Mouse (Mus musculus) frontal cortex, postnatal 25 days (tissue): ENCODE results near the gene Ddx42.

ENCODE experiments used
- DNase-seq, 2 experiments: peaks; one replicate each; pipeline ENCODE4 v3.0.0; 2022; ENCODE audit warnings: low spot score in 2 of 2

The Ddx42 gene

DNA sequence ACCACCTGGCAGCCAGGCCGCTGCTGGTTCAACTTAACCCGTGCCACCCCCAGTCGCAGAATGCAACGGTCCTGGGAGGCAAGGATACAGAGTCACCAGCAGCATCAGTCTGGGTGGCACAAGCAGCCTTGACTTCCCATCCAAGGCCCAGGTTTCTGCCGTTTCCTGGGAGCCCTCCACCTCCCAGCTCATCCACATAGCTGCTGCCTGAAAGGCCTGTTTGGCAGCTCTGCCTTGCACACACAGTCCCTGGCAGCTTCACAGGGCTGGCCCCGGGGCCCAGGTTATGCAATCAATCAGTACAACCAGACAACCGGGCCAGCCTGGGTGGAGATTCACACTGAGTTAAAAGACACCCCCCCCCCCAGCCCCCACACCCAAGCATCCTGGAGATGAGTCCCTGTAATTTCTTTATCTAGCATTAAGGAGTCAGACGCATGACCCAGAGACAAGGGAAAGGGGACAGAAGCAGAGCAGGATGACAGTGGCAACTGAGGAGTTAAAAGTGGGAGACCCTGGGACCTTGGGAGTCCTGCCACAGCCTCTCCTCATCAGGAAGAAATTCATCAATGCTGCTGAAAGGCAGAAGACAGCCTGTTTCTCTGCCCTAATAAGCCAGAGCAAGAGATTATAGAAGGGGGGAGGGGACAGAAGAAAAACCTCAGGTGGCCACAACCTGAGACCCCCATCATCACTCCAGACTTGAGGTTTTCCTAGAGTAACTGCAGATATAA lies 51.8 kb downstream of the Ddx42 start:
- no peak for DNase-seq

DNA sequence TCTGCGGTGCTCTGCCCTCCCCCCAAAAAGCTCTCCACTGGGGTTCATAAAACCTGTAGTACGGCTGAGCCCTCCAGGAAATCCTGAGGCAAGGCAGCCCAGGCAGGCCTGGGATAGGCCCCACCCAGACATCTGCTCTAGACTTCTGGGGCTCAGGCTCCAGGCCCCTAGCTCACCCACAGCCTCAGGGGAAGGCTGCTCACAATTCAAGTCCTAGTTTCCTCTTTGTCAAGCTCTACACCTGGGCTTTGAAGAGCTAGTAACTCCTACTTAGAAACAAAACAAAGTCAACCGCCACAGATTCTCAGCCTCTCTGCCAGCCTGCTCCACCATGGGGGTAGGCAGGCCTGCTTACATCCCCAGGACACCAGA lies 52.3 kb downstream of the Ddx42 start:
- DNase-seq: no peak

DNA sequence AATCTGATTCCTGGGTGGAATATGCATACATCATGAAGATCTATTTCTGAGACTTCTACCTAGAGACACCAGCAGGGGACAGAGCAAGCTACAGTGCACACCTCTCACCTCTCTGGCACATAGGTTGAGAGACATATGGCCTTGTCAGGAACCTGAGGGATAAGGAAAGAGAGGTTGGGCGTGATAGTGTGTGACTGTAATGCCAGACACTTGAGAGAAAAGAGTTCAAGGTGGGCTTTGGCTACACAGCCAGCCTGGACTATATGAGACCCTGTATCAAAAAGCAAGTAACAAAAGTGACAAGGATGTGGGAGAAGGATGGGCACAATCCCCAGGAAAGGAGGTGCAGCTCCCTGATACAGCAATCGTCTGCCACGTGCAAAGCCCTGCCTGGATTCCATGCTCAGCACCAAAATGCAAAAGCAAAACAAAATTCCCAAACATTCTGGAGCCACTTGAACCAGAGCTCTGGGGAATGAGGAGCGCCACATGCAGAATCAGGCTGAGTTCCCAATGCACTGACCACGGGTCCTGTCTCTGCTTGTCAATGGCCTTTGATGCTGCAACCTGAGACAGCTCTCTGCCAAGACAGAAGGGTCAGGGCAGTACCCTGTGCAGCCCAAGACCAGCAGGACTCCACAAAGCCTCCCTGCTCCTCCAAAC lies 54.5 kb downstream of the Ddx42 start:
- DNase-seq: no peak

DNA sequence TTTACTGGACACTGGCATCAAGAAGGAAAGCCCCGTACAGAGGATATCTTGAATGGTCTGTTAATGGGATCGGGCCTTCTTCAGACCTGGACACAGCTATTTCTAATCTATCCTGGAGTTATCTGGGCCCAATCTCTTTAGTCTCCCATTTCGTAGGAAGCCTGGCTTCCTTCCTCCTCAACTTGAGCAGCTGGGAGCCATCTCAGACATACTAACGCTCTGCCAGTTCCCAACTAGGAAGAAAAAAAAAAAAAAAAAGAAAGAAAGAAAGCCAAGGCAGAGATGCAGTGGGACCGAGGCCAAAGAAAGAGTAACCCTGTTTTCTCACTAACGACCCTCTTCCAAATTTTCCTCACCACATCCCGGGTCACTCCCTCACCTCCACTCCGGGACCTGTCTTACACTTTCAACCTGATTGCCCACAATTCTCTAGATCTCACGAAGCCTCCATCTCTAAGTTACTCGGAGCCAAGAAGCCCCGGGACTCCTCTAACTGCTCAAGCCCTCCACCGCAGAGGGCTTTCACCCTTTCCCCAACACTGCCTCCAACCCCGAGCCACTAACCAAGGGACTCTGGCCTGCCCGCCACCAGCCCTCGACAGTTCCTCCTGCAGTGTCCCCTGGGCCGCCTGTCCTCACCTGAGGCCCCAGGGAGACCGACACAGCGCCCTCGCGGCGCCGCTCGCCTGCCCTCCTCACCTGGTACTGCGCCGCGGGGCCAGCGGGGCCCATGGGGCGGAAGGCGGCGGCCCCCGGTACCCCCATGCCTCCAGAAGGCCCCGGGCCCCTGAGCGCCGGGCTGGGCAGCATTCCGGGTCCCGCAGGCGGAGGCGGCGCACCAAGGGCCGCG lies 55.3 kb downstream of the Ddx42 start:
- DNase-seq: no peak

DNA sequence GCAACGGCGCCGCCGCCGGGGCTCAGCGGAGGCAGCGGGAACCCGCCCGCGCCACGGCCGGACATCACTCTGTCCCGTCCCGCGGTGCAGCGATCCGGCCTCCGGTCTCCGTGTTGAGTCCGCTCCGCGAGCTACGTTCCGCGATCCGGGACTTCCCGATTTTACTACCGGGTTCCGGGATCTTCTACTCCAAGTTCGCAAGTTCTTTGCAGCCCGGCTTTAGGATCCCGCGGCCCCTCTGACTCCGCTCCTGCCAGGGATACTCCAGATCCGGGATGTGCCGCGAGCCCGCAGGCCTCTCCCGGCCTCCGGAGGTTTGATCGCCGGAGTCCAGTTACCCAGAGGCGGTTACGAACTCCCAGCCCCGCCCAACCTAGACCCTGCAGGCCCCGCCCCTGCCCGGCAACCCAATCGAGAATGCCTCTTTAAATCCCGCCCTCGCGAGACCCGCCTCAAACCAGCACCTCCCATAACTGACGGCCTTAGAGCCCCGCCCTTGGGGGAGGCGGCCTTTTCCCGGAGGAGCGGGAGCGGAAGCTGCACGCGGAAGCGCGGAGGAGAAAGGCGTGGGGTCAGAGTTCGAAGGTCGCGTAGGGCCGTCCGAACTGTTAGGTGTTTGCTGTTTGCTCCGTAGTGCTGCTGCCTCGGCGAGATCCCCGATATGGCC lies 56.1 kb downstream of the Ddx42 start, which contains the start of gene Smarcd2:
TSS of gene Smarcd2 (minus strand) at position 329 of the 667 bp plus-strand sequence.
- peak; percentile 95 to 98 for DNase-seq

DNA sequence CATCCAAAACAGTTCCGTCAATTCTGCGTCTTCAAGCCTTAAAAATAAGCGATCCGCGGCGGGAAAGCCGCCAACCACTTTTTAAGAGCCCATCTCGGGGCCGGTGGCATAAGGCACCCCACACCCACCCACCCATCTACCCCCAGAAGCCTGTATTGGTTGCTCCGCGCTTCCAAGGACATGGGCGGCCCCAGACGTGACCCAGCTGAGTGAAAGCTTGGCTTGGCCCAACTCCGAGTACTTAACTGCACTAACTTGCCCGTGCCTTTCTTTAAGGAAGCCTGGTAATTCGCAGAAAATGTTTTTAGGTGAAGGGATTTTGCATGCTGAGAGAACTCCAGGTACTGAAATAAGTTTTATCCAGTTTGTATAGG lies 56.6 kb downstream of the Ddx42 start:
- DNase-seq: no peak

DNA sequence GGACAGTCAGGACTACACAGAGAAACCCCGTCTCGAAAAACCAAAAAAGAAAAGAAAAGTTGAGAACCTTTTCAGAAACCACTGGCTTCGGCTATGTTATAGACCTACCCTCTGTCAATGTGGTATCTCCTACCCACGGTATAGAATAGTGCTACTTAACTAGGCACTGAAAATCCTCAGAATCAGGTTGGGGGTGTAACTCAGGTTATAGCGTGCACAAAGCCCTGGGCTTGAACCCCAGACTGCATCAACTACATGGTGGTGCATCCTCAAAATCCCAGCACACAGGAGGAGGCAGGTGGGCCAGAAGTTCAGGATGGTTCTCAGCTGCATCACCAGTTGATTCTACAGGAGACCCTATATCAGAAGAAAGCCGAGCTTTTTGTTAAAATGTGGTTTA lies 57.1 kb downstream of the Ddx42 start:
- DNase-seq: no peak

DNA sequence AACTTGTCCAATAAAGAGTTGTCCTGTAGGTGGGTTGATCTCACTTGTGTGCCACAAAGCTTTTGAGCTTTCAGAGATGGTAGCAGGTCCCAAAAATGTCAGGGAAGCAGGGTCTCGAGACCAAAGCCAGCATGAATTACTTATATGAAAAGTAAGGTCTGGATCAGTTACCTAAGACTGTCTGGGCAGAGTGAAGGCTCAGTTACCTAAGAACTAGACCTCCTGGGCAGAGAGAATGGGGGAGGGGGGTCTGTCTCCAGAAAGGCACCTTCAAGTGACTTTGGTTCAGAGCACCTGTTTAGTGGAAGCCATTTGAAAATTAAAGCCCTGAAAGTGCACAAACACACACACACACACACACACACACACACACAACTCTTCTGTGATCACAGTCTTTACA lies 57.6 kb downstream of the Ddx42 start:
- DNase-seq: no peak

DNA sequence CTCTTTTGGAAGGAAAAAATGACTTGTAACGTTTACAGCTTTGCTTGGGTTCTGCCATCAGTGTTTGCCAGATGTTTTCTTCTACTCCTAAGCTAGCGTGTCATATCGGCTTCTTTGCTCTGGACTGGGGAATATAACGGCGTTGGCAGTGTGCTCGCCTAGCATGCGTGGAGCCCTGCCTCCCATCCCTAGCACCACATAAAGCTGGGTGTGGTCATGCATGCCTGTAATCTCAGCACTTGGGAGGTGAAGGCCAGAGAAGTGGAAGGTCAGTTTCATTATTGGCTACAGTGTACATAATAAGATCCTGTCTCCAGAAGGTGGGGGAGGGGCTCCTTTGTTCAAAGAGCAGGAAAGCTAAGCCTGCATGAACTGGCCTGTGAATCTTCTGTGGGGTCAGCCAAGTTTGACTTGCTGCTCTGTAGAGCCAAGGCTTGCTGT lies 58.3 kb downstream of the Ddx42 start:
- no peak for DNase-seq

DNA sequence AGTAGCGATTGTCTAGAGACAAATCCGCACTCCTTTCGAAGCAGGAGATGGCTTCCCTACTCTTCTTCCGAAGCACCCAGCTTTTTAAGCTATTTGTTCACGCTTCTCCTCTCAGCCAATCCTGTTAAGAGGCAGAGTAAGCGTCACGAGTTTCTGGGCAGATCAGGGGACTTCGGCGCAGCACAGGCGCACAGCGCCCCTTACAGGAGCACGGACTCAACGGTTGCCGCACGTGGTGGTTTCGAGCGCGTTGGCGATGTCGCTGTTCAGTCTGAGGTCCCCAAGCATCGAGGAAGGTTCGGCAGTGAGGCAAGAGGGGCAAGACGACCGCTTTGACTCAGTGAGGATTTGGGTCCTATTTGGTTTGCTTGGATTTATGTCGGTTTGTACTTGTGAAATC lies 59.7 kb downstream of the Ddx42 start, which contains the start of gene Tcam1:
TSS of gene Tcam1 (plus strand) at position 219 of the 400 bp plus-strand sequence.
- peak; percentile 91 to 95 for DNase-seq

DNA sequence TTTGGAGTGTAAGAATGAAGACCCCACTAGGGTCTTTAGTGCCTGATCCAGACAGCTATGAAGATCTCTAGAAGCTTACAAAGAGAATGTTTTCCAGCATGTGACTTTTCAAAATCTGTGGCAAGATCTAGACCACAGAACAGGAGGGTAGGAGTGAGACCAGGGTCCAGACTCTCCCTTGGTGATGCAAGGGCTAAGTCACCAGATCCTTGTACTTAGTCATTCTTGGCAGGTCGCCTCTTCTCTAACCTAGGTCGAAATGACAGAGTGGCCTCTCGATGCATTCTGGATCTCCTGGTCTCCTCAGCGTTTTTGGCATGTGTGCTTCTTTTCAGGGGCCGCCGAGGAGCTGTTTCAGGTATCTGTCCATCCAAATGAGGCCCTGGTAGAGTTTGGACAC lies 65.7 kb downstream of the Ddx42 start:
- no peak for DNase-seq

DNA sequence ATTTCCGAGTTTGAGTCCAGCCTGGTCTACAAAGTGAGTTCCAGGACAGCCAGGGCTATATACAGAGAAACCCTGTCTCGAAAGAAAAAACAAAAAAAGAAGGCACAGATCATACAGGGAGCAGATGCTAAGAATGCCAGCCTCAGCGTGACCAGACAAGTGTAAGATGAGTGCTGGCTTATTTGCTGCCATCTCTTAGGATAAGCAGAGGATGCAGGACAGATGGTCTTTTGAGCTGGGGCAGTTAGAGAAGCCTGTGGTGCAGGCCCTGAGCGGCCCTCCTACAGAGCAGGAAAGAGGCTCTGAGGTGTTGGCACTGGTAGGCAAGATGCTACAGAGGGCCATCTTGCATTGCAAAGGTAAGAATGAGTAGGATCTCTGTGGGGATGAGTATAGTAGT lies 66.6 kb downstream of the Ddx42 start:
- no peak for DNase-seq

DNA sequence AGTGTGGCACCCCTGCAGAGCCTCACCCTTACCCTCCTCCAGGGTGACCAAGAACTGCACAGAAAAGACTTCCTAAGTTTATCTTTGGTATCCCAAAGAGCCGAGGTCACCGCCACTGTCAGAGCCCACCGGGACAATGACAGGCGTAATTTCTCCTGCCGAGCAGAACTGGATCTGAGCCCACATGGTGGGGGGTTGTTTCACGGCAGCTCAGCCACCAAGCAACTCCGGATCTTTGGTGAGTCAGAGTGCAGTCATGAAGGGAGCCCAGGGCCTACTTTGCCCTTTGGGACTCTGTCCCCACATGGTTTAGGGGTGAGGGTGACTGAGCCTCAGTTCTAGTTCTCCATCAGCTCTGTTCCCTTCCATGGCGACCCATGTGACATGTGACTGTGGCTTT lies 67.4 kb downstream of the Ddx42 start:
- no peak for DNase-seq

DNA sequence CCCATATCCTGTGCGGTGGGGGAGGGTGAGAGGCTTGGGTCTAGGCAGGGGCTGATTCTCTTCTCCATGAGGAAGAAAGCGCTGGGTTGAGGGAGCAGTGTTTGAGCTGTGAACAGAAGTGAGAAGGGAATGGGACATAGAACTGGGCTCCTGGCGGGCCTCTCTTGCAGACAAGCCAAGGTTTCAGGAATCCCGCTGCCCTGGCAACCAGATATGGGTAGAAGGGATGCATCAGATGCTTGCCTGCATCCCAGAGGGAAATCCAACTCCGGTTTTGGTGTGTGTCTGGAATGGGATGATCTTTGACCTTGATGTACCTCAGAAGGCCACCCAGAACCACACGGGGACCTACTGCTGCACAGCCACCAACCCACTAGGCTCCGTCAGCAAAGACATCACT lies 69.5 kb downstream of the Ddx42 start:
- no peak for DNase-seq

DNA sequence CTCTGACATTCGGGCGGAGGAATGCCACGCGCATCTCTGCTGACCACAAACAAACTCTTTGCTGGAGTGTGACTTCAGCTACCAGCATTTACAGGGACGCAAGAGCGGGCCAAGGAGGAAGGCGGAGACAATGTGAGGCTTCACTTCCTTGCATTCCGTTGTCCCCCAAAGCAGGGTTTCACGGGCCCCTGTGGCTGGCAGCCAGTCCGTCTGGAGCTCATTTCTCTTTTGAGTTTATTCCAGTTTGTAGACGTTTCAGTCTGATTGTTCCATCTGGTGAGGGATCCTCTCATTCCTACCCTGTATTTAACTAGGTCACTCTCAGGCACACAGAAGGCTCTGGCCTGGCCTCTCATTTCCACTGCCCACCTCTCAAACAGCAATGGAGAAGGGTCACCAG lies 70.3 kb downstream of the Ddx42 start:
- DNase-seq: no peak

DNA sequence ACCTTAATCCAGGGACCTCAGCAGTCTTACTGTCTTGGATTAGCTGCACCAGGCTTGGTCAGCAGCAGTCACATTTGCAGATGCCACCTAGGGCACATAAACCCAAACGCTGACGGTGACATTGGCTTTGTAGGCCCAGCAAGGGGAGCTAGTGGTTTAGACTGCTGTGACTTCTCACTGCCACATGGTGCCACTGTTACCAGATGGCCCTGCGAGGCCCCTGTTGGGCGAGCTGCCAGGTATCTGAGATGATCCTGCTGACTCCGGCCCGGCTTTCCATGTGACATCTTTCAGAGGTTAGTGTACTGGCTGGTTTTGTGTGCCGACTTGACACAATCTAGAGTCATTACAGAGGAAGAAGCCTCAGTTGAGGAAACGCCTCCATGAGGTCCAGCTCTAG lies 72.6 kb downstream of the Ddx42 start:
- no peak for DNase-seq

DNA sequence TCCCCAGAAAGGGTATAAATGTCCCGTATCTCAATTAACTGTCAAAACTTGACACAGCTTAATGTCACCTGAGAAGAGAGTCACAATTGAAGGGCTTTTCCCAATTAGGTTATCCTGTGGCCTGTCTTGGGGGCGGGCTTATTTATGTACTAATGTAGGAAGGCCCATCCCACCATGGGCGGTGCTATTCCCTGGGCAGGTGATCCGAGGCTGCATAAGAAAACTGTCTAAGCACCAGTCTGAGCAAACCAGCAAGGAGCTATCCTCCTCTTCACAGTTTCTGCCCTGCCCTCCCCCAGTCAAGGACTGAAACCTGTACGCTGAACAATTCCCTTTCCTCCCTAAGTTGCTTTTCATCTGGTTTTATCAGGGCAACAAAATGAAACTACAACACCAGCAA lies 73.7 kb downstream of the Ddx42 start:
- no peak for DNase-seq

DNA sequence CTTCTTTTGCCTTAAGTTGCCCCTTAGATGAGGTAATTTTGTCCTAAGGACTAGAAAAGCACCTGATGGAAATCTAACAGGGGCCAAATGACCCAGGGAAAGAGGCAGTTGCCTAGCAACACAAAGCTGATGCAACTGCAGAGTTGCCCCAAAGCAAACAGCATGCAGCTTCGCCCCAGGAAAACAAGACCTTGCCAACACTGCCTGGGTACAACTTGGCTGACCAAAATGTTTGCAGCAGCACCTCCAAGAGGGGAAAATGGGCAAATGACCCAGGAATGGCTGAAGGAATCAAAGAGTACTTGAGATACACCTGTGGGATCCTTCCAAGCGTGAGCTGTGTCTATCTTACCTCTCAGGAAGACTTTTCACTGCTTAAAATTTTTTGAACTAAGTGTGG lies 75.1 kb downstream of the Ddx42 start:
- DNase-seq: no peak
